Mouse (Mus musculus) MEL (cell line): ENCODE measurements at regions not wholly inside any gene's neighbourhood (a gene's known extent, or its start where the extent isn't known, plus 50 kb on each side); places are given as distances from the start of the nearest gene placed in this dataset.

Experiments used
- DNase-seq: peaks from one replicate; pipeline ENCODE4 v3.0.0; 2011; ENCODE audit warnings: low read depth, low spot score
- H3K27ac ChIP-seq: 2 replicates; pipeline ENCODE4 v1.5.1; 2012; ENCODE audit warnings: low read depth, mild to moderate bottlenecking, control low read depth, low read length, moderate library complexity; ENCODE audit not compliant: control insufficient read depth
- H3K27me3 ChIP-seq, 2 experiments: fragments of 150-350 bp in 1 of 2; sonication (generic) in 1 of 2; 2 replicates each; pipeline ENCODE4 v1.6.1; 2012; ENCODE audit warnings: low read length in 2 of 2, mild to moderate bottlenecking in 2 of 2, improper control_type of control experiment in 1 of 2, moderate library complexity in 1 of 2; ENCODE audit not compliant: insufficient read depth in 2 of 2, control insufficient read depth in 1 of 2
- H3K36me3 ChIP-seq, 2 experiments: 2 replicates each; pipeline ENCODE4 v1.6.1; 2012 to 2014; ENCODE audit warnings: low read length in 2 of 2, improper control_type of control experiment in 1 of 2, inconsistent platforms in 1 of 2, mild to moderate bottlenecking in 1 of 2; ENCODE audit not compliant: insufficient read depth in 2 of 2, control insufficient read depth in 1 of 2
- H3K4me1 ChIP-seq, 2 experiments: fragments of 150-350 bp in 1 of 2; sonication (generic) in 1 of 2; 2 replicates each; pipeline ENCODE4 v1.6.1; 2012; ENCODE audit warnings: low read length in 2 of 2, improper control_type of control experiment in 1 of 2, mild to moderate bottlenecking in 1 of 2; ENCODE audit not compliant: insufficient read depth in 2 of 2, control insufficient read depth in 1 of 2
- H3K4me3 ChIP-seq, 2 experiments: fragments of 150-350 bp in 1 of 2; sonication (generic) in 1 of 2; 2 replicates each; pipeline ENCODE4 v1.5.1; 2012; ENCODE audit warnings: low read depth in 2 of 2, low read length in 2 of 2, mild to moderate bottlenecking in 2 of 2, moderate library complexity in 2 of 2, control low read depth in 1 of 2, improper control_type of control experiment in 1 of 2; ENCODE audit not compliant: control insufficient read depth in 1 of 2, insufficient read depth in 1 of 2
- H3K79me2 ChIP-seq: 2 replicates; pipeline ENCODE4 v1.6.1; 2012; ENCODE audit warnings: mild to moderate bottlenecking, low read length, moderate library complexity; ENCODE audit not compliant: control insufficient read depth, poor library complexity, insufficient read depth
- H3K9ac ChIP-seq: 2 replicates; pipeline ENCODE4 v1.6.1; 2012; ENCODE audit warnings: low read depth, mild to moderate bottlenecking, control low read depth, low read length, moderate library complexity; ENCODE audit not compliant: control insufficient read depth, poor library complexity, severe bottlenecking
- H3K9me3 ChIP-seq: fragments of 150-350 bp; sonication (generic); replicated peaks from 2 replicates; pipeline ENCODE4 v1.6.1; 2012; ENCODE audit warnings: mild to moderate bottlenecking, low read length, improper control_type of control experiment, moderate library complexity; ENCODE audit not compliant: insufficient read depth
- E2F4 ChIP-seq: IDR thresholded peaks from 2 replicates; pipeline ENCODE4 v1.6.1; 2011; ENCODE audit warnings: low read depth, low read length, improper control_type of control experiment, borderline replicate concordance
- ELF1 ChIP-seq: IDR thresholded peaks from 2 replicates; pipeline ENCODE4 v1.6.1; 2014; ENCODE audit warnings: low read depth, mild to moderate bottlenecking, inconsistent platforms, low read length, improper control_type of control experiment, moderate library complexity
- ETS1 ChIP-seq: IDR thresholded peaks from 2 replicates; pipeline ENCODE4 v1.6.1; 2012; ENCODE audit warnings: low read depth, mild to moderate bottlenecking, inconsistent platforms, low read length, improper control_type of control experiment, moderate library complexity
- GATA1 ChIP-seq: IDR thresholded peaks from 2 replicates; pipeline ENCODE4 v1.6.1; 2011; ENCODE audit warnings: low read depth, low read length, improper control_type of control experiment
- HCFC1 ChIP-seq: IDR thresholded peaks from 2 replicates; pipeline ENCODE4 v1.6.1; 2012; ENCODE audit warnings: low read depth, mild to moderate bottlenecking, inconsistent platforms, low read length, improper control_type of control experiment, moderate library complexity
- KAT2A ChIP-seq: conservative IDR thresholded peaks from 2 replicates; pipeline ENCODE4 v1.6.1; 2012; ENCODE audit warnings: low read depth, low read length, improper control_type of control experiment, inconsistent platforms
- MEF2A ChIP-seq: IDR thresholded peaks from 2 replicates; pipeline ENCODE4 v1.6.1; 2014; ENCODE audit warnings: low read depth, mild to moderate bottlenecking, inconsistent platforms, low read length, improper control_type of control experiment; ENCODE audit not compliant: poor library complexity, insufficient replicate concordance, severe bottlenecking; ENCODE audit errors: extremely low read depth
- MXI1 ChIP-seq: IDR thresholded peaks from 2 replicates; pipeline ENCODE4 v1.6.1; 2011; ENCODE audit warnings: mild to moderate bottlenecking, low read depth, low read length, improper control_type of control experiment
- NELFE ChIP-seq: IDR thresholded peaks from 2 replicates; pipeline ENCODE4 v1.6.1; 2011; ENCODE audit warnings: low read depth, low read length, improper control_type of control experiment
- NRF1 ChIP-seq: IDR thresholded peaks from 2 replicates; pipeline ENCODE4 v1.6.1; 2014; ENCODE audit warnings: low read depth, mild to moderate bottlenecking, inconsistent platforms, low read length, improper control_type of control experiment, moderate library complexity; ENCODE audit not compliant: poor library complexity, insufficient read depth, severe bottlenecking
- POLR2A ChIP-seq, 2 experiments: IDR thresholded peaks; 2 replicates each; pipeline ENCODE4 v1.6.1; 2011 to 2012; ENCODE audit warnings: low read length in 2 of 2, mild to moderate bottlenecking in 2 of 2, control low read depth in 1 of 2, improper control_type of control experiment in 1 of 2, low read depth in 1 of 2, moderate library complexity in 1 of 2; ENCODE audit not compliant: control insufficient read depth in 1 of 2, insufficient read depth in 1 of 2, poor library complexity in 1 of 2
- POLR2AphosphoS5 ChIP-seq: IDR thresholded peaks from 2 replicates; pipeline ENCODE4 v1.6.1; 2012; ENCODE audit warnings: low read depth, borderline replicate concordance, mild to moderate bottlenecking, inconsistent platforms, low read length, moderate library complexity, mixed read lengths
- RAD21 ChIP-seq: IDR thresholded peaks from 2 replicates; pipeline ENCODE4 v1.6.1; 2011; ENCODE audit warnings: mild to moderate bottlenecking, low read depth, low read length, improper control_type of control experiment
- RCOR1 ChIP-seq: IDR thresholded peaks from 2 replicates; pipeline ENCODE4 v1.6.1; 2012; ENCODE audit warnings: low read depth, mild to moderate bottlenecking, inconsistent platforms, low read length, improper control_type of control experiment
- SMC3 ChIP-seq: IDR thresholded peaks from 2 replicates; pipeline ENCODE4 v1.6.1; 2011; ENCODE audit warnings: low read depth, low read length, improper control_type of control experiment
- TAL1 ChIP-seq: IDR thresholded peaks from 2 replicates; pipeline ENCODE4 v1.6.1; 2012; ENCODE audit warnings: mild to moderate bottlenecking, inconsistent platforms, low read length, moderate library complexity, mixed read lengths
- TCF12 ChIP-seq: IDR thresholded peaks from 2 replicates; pipeline ENCODE4 v1.6.1; 2014; ENCODE audit warnings: low read depth, mild to moderate bottlenecking, inconsistent platforms, low read length, improper control_type of control experiment, moderate library complexity
- UBTF ChIP-seq: IDR thresholded peaks from 2 replicates; pipeline ENCODE4 v1.6.1; 2012; ENCODE audit warnings: low read depth, mild to moderate bottlenecking, inconsistent platforms, low read length, improper control_type of control experiment, moderate library complexity, borderline replicate concordance; ENCODE audit not compliant: insufficient read depth
- ZC3H11A ChIP-seq: IDR thresholded peaks from 2 replicates; pipeline ENCODE4 v1.6.1; 2012; ENCODE audit warnings: low read depth, mild to moderate bottlenecking, inconsistent platforms, low read length, improper control_type of control experiment
- ZMIZ1 ChIP-seq: IDR thresholded peaks from 2 replicates; pipeline ENCODE4 v1.6.1; 2012; ENCODE audit warnings: low read depth, mild to moderate bottlenecking, inconsistent platforms, low read length, improper control_type of control experiment, moderate library complexity
- ZNF384 ChIP-seq: IDR thresholded peaks from 2 replicates; pipeline ENCODE4 v1.6.1; 2012; ENCODE audit warnings: low read depth, mild to moderate bottlenecking, inconsistent platforms, low read length, improper control_type of control experiment

- Histone ChIP-seq H3K9me3 (no peaks in the 10 kb centered on the region), H3K27me3 (peaks cover 4% of the 10 kb centered on the region in 2 experiments; a peak in 3 of 4 replicates), H3K4me1 (no peaks in the 10 kb centered on the region), H3K4me3 (no peak overlapping the region), H3K27ac (no peak overlapping the region), H3K79me2 (no peaks in the 10 kb centered on the region), H3K36me3 (no peaks in the 10 kb centered on the region), H3K9ac (no peak overlapping the region)
- DNase-seq, result no peak
- TF ChIP-seq KAT2A (no peak), GATA1 (no peak), SMC3 (no peak), NELFE (no peak), TCF12 (no peak), ETS1 (no peak), RAD21 (no peak), TAL1 (no peak), MXI1 (no peak), ZC3H11A (no peak), NRF1 (no peak), ELF1 (no peak), UBTF (no peak), RCOR1 (no peak), HCFC1 (no peak), ZMIZ1 (no peak), POLR2AphosphoS5 (no peak), ZNF384 (no peak)
Measured at GRCm38 (mm10) chr13:101015435-101015834, 182.2 kb upstream of the Slc30a5 start.

- no peak for TF ChIP-seq POLR2A (IDR thresholded peaks at IDR 0.05; ENCODE audit: control insufficient read depth in 1 of 2, insufficient read depth in 1 of 2, low read depth in 1 of 2, low read length in 2 of 2, poor library complexity in 1 of 2)
- no peak for TF ChIP-seq MEF2A
- no peak for TF ChIP-seq MXI1
- no peak for TF ChIP-seq E2F4
- Histone ChIP-seq H3K36me3 (no peaks in the 10 kb centered on the region), H3K79me2 (no peaks in the 10 kb centered on the region), H3K27me3 (peaks cover 2 to 4% of the 10 kb centered on the region in 2 experiments; a peak in 3 of 4 replicates), H3K9ac (no peak overlapping the region), H3K9me3 (no peaks in the 10 kb centered on the region), H3K4me1 (no peaks in the 10 kb centered on the region), H3K27ac (no peak overlapping the region), H3K4me3 (no peak overlapping the region)
- no peak for DNase-seq
Measured at GRCm38 (mm10) chr13:101013604-101014003, 180.4 kb upstream of the Slc30a5 start.
